Mouse (Mus musculus): Measurements from ENCODE around the gene Rbm4b. TPM values are rescaled to one million over a fixed set of nuclear protein-coding genes. Genes with fewer than 3 reads are reported as not detected.

The Rbm4b gene
- 41.6 TPM for polyA plus RNA-seq (2017; shearing (Covaris generic))

DNA sequence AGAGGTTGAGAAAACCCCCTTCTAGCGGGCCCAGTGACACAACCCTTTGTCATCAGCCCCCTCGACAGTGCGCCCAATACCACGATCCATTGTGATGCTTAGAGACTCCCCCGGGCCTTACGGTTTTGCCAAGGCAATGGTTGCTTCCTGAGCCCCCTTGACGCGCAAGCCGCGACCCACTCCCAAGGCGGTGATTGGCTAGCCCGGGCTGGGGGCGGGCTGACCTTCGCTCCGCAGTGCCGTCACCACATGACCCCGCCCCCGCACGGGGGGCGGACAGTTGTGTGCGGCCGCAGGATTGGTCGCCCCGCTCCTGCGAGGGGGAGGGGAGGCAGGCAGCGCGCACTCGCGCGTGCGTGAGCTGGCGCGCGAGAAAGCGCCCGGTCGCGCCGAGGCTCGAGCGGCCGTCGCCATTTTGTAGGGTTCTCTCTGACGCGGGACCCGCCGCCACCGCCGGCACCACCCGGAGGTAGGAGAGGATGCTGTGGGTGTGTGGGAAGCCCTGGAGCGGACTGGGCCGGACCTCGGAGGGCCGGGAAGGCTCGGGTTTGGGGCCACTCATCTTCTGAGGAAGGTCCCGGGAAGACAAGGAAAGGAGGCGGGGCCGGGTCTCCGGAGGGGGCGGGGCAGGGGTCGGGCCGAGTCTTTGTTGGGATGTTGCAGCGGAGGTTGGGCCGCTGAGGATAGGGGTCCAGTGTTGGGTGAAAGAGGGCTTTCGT is at the start of gene Rbm4b:
TSS of gene Rbm4b (plus strand) at position 305 of the 719 bp plus-strand sequence.

DNA sequence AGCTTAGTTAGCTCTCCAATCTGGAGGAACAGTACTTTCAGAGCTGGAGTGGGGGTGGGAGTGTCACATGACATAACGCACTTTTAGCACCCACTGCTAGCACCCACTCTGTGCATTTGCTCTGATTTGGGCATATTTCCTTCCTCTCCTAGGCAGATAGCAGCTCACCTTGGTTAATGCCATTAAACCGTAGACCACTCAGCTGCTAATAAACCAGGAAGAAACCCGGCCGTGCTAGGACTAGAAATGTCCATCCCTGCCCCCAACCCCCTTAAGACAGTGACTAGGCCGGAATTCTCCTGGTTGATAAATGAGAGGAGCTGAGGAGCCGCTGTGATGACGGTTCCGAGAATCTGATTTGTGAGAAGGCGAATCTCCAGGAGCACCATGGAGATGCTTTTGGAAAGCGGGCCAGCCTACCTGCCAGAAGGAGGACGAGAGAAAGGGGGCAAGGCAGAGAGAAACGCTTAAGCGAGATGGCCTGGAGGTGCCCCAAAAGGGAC is 45.1 kb upstream of the Rbm4b start, which contains the start of gene Sptbn2:
TSS of gene Sptbn2 (plus strand) at position 70 of the 503 bp plus-strand sequence.

DNA sequence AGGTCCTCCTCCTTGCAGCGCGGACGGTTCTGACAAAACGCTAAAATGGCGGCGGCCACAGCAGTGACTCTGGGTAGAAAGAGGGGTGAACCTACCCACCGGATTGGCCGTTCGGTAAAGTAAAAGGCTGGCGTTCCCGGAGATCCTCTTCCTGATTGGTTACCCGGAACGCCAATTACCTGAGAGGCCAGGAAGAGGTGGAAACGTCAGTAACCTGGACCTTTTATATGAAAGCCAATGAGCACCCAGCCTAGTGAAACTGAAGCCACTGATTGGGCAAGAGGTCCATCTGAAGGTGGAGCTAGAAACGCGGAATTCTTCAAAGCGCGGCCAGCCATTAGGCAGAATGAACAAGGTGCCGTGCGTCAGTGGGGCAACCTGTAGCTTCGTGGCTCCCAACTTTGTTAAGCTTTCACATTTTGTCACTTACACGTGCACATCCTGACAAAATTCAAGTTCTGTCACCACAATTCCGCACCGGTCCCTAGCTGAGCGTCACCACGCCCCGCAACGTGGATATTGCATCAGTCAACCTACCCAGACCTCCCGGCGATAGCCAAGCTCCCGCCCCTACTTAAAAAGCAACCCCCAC is 37.6 kb downstream of the Rbm4b start, which contains the start of gene Rbm4:
TSS of gene Rbm4 (minus strand) at position 71 of the 592 bp plus-strand sequence.

DNA sequence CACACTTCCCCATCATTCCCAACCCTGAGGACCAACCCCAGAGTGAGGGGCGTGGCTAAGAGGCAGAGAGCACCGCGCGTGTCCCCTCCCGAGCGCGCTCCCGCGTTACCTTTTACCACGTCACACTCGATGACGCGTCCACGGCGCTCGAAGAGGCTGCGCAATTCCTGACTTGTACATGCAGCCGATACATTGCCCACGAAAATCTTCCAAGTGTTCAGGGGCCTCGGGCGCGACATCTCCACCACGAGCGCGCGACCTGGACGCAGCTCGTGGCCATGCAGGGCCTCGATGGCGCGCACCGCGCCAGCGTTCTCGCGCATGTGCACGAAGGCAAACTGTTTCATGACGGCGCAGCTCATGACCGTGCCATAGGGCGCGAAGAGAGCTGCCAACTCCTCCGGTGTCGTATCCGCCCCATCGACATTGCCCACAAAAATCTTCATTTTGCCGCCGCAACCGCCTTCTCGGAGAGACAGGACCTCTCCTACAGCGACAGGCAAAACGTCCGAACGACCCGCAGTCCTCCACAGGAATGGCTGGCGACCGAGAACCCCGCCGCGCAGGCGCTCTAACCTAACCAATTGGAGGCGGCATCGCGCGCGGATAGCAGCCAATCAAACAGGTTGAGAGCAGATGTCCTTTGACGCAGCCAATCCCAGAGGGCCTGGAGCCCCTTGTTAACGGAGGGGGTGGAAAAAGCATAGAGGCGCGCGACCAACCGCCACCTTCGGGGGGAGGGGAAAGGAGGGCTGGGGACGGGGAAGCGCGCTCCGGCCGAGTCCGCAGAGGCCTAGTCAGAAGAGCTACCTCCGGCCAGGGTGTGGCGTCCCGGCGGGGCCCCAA is 55.0 kb downstream of the Rbm4b start, which contains the start of the genes Gm21992 and Rbm14:
TSS of gene Gm21992 (minus strand) at position 550 of the 846 bp plus-strand sequence.
TSS of gene Rbm14 (minus strand) at position 572 of the 846 bp plus-strand sequence.

Other genes with a start within 250 kb of the Rbm4b start
- 2.6 TPM for gene Pcx, start 246.0 kb upstream of the Rbm4b start, polyA plus RNA-seq (2017; shearing (Covaris generic))
- gene Lrfn4, start 140.8 kb upstream of the Rbm4b start, polyA plus RNA-seq (2017; shearing (Covaris generic)) = 1.2 TPM
- 74.5 TPM for gene Rce1, start 130.9 kb upstream of the Rbm4b start, polyA plus RNA-seq (2017; shearing (Covaris generic))
- 0.34 TPM for gene Gm960, start 57.8 kb upstream of the Rbm4b start, polyA plus RNA-seq (2017; shearing (Covaris generic))
- 0.36 TPM for gene Sptbn2, start 45.3 kb upstream of the Rbm4b start, polyA plus RNA-seq (2017; shearing (Covaris generic))
- gene Rbm4, start 37.4 kb downstream of the Rbm4b start, polyA plus RNA-seq (2017; shearing (Covaris generic)) = 47.6 TPM
- gene Gm21992, start 55.1 kb downstream of the Rbm4b start, polyA plus RNA-seq (2017; shearing (Covaris generic)) = 28.3 TPM
- 62.4 TPM for gene Rbm14, start 55.1 kb downstream of the Rbm4b start, polyA plus RNA-seq (2017; shearing (Covaris generic))
- 128 TPM for gene Ccs, start 82.8 kb downstream of the Rbm4b start, polyA plus RNA-seq (2017; shearing (Covaris generic))
- 0.14 TPM for gene Ccdc87, start 82.9 kb downstream of the Rbm4b start, polyA plus RNA-seq (2017; shearing (Covaris generic))
- 2.9 TPM for gene Ctsf, start 98.6 kb downstream of the Rbm4b start, polyA plus RNA-seq (2017; shearing (Covaris generic))
- 0.18 TPM for gene Actn3, start 121.4 kb downstream of the Rbm4b start, polyA plus RNA-seq (2017; shearing (Covaris generic))
- gene Zdhhc24, start 122.2 kb downstream of the Rbm4b start, polyA plus RNA-seq (2017; shearing (Covaris generic)) = 7.5 TPM
- gene Bbs1, start 150.1 kb downstream of the Rbm4b start, polyA plus RNA-seq (2017; shearing (Covaris generic)) = 0.79 TPM
- gene Dpp3, start 171.8 kb downstream of the Rbm4b start, polyA plus RNA-seq (2017; shearing (Covaris generic)) = 108 TPM
- 0.56 TPM for gene Peli3, start 186.6 kb downstream of the Rbm4b start, polyA plus RNA-seq (2017; shearing (Covaris generic))
- 74.6 TPM for gene Mrpl11, start 205.7 kb downstream of the Rbm4b start, polyA plus RNA-seq (2017; shearing (Covaris generic))
- gene Npas4, start 233.8 kb downstream of the Rbm4b start, polyA plus RNA-seq (2017; shearing (Covaris generic)) = 0.71 TPM

Measured in CD4-positive, CD25-positive, alpha-beta regulatory T cell (primary cell).